Mouse (Mus musculus) layer of hippocampus, adult 8-10 months (tissue): ENCODE data around the gene Aig1. TPM values are rescaled to one million over a fixed set of nuclear protein-coding genes. Genes with fewer than 3 reads are reported as not detected.
A peak's percentile ranks its signal among the peaks of the same experiment; 100 is the strongest.

Experiments
- DNase-seq, 2 experiments: peaks; one replicate each; pipeline ENCODE4 v3.0.0; 2022; ENCODE audit warnings: low spot score in 2 of 2
- total RNA-seq, 4 experiments: library from RNA; stranded (reverse); gene quantifications; 2 replicates each; pipeline ENCODE4 v1.2.4; 2022

The Aig1 gene
- total RNA-seq, 4 experiments from 2014 or later: 63.9 to 68.9 (median 67.7) TPM

DNA sequence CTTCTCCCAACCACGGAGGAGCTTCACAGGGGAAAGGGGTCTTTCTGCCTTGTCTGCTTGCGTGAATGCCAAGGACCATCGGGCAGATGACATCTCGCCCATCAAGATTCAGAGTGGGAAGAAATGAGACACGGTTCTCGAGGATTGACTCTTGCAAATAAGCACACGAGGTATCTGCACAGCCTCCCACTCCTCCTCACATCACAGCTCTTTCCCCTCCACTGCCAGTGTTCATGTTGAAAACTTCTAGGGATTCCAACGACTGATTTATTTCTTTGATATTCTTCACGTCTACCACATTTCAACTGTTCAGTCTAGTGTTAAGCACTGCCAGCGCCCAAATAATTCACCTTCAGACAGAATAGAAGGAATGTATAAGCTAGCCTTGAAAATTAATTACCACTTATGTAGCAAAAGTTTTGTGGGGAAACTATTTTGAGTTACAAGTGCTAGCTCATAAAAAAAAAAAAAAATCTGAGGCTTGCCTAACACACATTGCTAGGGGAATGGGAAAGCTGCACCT lies 86.5 kb downstream of the Aig1 start:
- DNase-seq: no peak

DNA sequence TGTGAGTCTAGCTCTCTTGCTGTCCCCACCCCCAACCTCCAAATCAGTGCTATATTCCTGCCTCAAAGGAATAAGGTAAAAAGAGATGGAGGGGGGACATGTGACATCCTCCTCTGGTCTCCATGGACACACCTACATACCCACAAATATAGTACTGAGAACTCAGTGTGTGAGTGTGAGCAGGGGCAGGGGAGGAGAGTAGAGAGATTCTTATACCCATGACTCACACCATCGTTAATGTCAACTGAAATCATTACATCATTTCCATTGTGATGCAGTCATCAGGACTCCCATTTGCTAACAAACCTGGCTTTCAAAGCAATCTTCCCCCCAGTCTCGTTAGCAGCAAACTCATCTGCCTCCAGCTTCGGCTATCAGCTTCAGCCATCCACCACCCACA lies 92.8 kb downstream of the Aig1 start:
- no peak for DNase-seq

DNA sequence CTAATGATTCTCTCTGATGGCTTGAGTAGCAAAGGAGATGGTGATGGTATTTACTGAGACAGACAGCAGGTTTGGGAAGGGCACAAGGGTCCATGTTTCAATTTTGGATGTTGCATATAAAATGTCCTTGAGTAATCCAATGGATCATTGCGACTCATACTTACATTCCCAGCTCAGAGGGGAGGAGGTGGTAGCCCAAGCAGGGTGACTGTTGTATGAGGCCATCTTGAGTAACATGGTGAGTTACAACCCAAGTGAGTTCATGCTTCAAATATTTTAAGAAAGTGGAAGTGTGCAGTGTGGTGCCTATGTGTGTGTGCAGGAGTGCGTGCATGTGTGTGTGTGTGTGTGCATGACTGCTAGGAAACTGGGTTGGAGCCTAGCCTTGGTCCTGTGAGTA lies 93.4 kb downstream of the Aig1 start:
- no peak for DNase-seq

DNA sequence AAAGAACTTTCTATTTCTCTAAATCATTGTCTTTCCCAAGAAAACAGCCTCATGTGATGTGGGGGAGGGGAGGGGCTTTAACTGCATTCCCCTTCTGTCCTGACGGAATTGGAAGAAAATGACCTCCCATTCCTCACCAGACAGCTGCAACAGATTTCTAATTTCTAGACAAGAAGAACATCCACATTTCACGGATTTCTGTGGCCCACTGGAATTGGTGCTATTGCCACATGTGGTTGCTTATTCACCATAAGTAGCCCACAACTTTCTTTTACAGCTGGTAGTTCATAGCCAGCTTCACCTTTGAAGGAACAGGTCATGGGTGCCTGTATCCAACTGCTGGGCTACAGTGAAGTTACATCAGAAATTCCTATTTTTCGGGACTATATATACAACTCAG lies 93.9 kb downstream of the Aig1 start:
- DNase-seq: no peak

DNA sequence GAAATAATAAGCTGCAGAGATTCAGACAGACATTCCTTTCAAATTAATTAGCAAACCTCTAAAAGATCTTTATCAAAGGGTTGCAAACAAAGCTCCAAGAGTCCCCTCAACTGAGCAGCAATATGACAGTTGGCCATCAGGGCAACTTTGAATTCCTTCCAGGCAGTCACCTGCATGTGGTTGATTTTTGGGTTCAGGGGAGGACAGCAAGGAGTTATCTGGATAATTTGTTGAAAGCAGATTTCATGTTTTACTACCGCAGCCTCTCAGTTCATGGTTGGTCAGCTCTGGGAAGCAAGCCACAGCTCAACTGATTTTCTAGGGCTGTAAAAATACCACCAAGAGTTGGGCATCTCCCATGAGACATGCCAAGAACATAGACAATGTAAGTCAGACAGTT lies 98.1 kb downstream of the Aig1 start:
- DNase-seq: no peak

DNA sequence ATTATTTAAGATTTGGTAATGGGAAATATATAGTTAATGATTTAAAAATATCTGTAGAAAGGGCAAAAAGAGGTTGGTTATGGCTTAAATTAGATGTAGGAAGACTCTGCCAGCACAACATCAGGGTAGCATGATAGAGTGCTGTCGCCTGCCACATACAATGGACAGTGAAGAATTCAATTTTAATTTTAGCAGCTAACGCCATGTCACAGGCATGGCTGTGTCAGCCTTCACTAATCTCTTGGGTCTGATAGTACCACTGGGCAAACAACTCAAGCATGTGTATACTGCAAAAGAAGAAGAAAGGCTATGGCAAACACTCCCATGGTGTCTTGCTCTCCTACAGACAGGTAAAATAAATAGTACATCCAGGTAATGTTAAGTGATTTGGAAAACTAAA lies 99.0 kb downstream of the Aig1 start:
- no peak for DNase-seq

DNA sequence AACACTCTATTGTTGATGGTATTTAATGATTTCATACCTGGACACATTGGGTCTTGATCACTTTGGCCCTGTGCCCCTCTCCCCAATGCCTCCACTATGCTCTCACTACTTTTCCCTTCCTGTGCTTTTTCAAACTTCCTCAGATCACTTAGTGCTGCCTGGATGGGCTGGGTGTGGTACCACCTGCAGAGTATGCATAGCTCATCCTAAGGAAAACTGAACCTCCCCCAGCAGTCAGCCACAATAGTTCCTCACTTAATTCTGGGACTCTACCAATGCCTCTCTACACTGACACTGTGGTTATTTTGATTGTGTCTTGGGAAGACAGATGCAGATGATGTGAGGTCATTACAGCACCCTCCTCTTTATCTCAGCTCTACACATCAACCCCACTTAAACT lies 99.9 kb downstream of the Aig1 start:
- DNase-seq: no peak

DNA sequence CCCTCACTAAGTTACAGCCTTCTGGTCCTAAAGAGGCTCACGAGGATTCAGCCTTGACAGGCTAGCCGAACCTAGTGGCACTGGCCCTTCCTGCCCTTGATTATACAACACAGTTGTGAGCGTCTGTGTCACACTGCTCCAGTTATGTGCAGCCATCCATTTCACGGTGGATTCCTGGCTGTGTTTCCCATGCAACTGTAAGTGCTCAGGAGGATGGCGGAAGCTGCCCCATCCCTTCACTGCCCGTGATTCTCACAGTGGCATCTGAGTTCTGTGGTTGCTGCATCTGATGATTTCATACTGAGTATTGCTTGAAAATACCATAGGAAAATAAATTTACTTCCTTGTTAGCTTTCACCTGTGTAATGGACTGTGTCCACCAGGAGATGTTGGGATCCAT lies 101.7 kb downstream of the Aig1 start:
- DNase-seq: no peak

DNA sequence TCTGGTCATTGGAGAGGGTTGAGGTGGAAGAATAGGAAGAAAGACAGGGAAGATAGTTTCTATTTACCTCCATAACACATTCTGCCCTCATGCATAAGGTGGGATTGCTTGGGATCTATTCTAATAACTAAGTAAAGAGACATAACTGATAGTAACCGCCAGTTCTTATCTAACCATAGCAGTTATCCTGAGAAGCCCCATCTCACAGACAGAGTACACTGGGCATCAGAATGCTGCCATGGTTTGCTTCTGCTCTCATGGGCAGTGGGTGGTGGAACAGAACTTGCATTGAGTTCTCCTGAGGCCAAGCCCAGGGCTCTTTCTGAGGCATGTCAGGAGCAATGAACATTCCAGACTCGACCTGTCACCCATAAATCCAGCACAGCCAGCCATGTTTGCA lies 105.6 kb downstream of the Aig1 start:
- DNase-seq: no peak

DNA sequence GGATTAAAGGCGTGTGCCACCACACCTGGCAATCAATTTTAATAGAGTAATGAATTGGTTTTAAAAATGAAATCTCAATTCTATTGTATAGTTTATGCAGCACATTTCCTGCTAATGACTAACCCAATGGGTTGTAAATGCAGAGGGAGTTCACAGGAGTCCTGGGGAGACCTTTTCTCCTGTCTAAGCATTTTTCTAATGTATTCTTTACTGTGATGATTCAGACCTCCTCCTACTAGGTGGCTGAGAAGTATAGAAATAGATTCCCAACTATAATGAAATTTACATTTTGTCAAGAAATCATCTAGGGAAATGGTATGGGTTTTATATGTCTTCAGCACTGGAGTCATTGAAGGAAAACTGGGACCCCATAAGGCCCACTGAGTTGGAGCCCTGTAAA lies 114.1 kb downstream of the Aig1 start:
- DNase-seq: no peak

DNA sequence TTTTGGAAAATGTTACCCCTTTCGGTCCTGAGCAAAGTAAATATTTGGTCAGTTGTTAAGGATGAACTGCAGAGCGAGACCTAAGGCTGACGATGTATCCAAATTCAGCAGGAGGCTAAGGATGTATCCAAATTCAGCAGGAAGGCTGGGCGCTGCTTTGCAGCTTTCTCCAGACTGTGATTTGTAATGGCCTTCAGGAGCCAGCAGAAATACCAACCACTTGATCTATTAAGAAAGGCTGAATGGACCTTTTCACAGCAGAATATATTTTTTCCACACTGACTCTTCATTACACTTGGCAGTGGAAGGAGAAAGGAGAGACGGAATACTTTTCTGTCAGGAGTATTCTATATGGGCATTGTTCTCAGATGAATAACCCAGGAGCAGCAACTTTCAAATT lies 115.0 kb downstream of the Aig1 start:
- DNase-seq: no peak

DNA sequence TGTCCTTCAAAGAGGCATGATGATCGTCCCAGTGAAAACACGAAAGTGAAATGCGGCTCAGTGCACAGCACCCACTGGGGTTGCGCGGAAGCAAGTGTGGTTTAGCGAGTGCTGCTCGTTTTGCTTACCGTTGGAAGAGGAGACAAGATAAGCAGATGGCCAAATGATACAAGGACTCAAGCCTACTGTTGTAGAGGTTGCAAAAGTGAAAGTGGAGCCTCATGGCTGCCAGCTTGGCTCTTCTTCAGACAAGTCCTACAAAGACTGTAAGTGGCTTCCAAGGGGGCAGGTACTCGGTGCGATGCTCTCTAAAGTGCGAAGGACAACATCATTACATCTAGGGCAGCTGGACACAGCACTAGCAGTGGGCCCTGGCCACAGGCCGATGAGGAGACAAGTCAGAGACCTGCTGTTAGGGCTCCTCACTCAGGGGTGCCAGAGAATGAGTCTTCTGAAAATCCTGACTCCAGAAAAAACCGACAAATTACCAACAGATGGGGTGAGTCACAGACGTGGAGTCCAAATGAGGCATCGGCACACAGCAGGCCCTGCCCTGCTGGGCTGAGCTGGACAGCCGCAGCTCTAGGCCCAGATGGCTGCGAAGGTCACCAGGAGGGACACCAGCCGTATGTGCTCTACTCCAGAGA lies 129.2 kb downstream of the Aig1 start:
- peak; percentile 17 to 29 for DNase-seq

DNA sequence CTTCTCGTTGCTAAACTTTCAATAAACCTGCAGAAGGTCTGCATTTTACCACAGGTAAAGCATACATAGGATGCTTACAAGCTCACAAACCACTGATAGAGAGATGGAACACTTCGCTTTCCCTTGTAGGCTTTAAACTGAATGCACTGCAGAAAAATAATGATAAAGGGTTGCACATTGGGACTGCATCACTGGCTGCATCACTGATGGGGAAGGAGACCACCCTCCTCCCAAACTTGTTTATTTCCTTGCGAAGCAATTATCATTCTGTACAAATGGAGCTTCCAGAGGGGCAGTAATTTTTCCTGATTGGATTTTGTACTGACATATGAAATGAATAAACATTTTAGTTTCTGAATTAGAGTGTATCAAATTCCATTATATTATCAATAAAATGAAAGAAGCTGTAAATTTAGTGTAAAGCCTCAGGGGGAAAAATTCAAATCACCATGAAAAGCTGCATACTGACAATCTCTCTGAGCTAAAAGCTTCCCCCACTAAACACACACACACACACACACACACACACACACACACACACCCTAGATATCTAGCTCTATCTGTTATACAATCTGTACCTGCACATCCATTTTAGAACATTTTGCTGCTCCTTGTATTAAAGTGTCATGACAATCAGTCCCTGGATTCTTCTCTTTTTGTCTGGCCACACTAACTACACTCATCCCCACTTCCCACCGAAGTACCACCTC lies 138.6 kb downstream of the Aig1 start:
- no peak for DNase-seq

DNA sequence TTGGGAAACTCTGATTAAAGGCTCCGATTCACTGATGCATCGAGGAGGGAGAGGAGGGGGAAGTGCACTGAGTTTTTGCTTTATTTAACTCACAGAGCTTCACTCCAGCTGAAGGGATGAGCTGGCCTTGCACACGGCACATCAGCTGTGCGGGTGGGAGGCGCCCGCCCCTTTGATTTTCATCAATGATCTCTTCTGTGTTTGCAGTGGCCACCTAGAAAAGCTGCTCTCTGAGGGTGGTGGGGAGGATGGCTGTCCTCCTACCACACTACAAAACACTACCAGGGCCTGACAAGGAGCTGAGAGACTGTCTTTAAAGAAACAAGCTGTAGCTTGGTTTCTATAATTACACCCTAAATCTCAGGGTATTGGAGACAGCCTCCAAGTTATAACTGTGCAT lies 141.1 kb downstream of the Aig1 start:
- peak; percentile 26 to 39 for DNase-seq

DNA sequence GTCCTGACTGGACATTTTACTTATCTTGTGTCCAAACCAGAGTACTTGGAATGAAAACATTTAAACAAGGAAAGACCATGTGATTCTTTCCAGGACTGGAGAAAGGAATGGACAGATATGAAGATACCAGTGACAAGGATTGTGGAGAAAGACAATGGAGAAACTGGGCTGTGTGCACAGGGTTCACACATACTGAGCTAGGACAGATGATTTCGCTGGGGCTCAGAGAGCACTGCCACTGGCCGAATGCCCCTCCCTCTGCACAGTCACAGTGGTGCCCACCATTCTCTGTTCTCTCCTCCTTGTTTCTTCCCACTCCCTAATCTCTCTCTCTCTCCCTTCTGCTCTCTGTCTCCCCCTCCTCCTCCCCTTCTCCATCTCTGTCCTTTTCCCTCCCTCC lies 142.6 kb downstream of the Aig1 start:
- no peak for DNase-seq

DNA sequence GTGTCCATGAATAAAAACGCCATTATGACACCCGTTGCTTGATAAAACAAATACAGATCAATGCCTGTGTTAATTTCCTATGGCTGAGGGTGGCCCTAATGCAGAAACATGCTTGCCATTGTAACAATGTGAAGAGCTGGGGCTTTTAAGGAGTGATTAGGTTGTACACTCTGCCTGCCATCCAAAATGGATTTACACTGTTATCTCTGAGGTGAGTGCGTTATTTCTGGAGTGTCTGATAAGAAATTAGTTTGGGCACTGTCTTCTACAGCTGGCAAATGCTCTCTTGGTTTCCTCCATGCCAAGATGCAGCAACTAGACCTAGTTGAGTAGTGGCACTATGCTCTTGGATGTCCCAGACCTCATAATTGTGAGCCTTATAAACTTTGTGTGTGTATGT lies 143.5 kb downstream of the Aig1 start:
- no peak for DNase-seq

DNA sequence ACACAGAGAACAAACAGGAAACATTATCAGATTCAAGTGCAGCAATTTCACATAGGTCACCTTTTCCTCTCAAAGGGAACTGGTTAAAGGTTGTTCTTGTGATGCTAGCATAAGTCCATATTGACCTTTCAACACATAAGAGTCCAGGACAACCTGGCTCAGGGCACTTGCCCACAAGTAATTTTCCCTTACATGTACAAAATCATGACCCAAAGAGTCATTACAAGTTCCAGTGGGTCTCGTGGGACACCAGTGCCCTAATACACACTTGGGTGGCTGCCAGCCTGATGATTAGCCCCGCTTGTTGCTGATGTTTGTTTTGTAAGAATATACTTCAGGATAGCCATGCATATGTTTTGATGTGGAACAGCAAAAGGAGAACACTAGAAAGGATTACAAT lies 152.6 kb downstream of the Aig1 start:
- no peak for DNase-seq

DNA sequence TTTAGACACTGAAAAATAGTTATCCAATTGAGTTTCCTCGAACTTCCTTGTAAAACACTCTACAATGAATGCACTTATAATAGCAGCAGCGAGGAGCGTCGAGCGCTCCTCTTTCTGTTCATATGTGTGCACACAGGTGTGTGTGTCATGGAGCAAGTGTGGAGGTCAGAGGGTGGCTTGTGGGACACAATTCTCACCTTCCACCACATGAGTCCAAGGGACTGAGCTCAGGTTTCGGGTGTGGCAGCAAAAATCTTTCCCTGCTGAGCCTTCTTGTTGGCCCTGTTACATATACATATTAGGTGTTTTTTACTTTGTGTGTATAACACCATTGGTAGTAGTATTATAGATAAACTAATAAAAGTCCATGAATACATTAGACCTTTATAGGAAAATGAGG lies 153.2 kb downstream of the Aig1 start:
- DNase-seq: no peak

DNA sequence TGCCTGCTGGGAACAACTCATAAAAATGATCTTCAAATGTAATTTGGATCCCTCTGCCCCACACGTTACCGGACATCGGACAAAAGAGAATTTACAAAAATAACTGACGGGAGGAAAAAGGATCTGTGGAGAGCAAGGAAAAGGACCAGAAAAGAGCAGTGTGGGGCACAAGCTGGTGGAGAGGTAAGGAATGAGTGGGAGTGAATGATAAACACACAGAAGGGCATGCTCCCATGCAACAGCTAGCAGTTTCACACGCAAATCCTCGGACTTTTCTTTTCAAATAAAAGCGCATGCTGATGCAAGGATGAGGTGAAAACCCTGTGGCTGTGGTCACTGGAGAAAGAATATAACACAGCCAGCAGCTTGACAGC lies 153.9 kb downstream of the Aig1 start:
- DNase-seq: no peak

DNA sequence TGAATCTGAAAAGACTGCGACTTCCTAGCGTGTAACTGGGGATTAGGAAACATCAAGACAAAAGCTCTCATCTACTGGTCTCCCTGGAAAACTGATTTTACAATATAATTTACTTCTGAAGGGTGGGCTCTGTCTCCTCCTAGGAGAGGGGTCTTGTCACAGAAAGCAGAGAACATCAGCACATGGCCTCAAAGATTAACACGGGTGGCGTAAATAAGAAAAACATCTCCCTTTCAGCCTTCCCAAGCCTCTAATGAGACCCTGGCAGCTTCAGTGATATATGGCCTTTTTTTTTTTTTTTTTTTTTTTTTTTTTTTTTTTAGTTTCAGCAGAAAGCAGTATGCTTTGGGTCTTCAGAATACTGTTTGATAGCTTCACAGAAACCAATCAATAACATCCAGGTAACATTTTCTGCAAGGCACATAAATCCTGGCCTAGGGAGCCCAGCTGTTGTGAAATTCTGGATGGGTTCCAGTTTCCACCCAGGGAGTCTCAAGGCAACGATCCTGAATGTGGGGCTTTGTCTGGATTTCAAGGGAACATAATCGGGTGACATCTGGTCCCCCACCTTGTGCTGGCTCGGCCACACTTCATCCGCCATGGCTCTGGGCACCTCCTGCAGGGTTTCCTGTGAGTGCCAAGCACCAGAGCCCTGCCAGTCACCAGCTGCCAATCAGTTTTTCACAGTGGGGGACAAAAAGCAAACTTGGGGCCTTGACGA lies 154.4 kb downstream of the Aig1 start:
- peak in 1 of 2 experiments; percentile 15 for DNase-seq

DNA sequence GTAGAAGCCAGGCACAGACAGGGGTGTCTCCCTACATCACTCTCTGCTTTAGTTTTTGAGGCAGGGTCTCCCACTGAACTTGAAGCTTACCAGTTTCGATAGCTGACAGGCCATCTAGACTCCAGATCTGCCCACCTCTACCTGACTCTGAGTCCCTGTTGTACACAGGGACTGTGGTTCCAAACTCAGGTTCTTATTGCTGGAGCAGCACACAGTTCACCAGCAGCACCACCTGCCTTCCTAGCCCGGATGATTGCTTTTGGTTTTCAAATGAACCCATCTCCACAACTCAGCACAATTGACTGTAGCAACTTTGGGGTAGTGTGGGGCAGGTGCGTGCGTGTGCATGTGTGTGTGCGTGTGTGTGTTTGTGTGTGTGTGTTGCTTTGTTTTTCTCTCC lies 155.1 kb downstream of the Aig1 start:
- DNase-seq: no peak

DNA sequence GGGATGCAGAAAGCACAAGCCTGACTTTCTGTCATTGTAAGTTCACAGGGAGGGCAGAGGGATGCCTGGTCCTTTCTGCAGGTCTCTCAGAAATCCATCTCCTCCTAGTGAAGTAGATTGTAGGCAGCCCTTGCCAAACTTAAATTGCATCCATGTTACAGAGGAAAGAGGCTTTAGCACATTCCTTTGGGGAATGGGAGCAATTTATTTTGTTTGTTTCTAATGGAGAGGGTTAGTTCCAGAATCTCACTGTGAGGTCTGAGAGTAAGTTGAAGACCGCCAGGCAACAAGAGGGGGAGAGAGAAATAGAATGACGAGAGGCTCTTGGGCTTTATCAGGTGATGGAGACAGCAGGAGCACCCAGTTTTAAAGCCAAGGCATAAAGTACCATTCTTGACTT lies 155.7 kb downstream of the Aig1 start:
- no peak for DNase-seq
